Mouse (Mus musculus): Measurements from ENCODE around the gene Btbd9. TPM values are rescaled to one million over a fixed set of nuclear protein-coding genes. Genes with fewer than 3 reads are reported as not detected.

Btbd9 gene
- total and polyA plus RNA-seq, 3 experiments: 24.7 to 33.8 TPM; not detected in 1

Other genes with a start within 250 kb of the Btbd9 start
- gene Dnah8, start 47.9 kb upstream of the Btbd9 start, total RNA-seq (2012; rRNA removed): 12.3 and 15.4 TPM in 2 replicates
- 100 to 1,000 TPM in 1 of 2 experiments, 10 to 100 TPM in 1; 19.5 to 143 TPM for gene Dnah8, start 47.9 kb upstream of the Btbd9 start, polyA plus RNA-seq (2012; ENCODE audit: insufficient read depth in 1 of 2, insufficient read length in 2 of 2, low read depth in 1 of 2, low replicate concordance in 2 of 2, missing spikeins in 1 of 2)
- 258 and 260 TPM in 2 replicates for gene Glo1, start 50.4 kb upstream of the Btbd9 start, total RNA-seq (2012; rRNA removed)
- gene Glo1, start 50.4 kb upstream of the Btbd9 start, polyA plus RNA-seq (2012; ENCODE audit: insufficient read depth in 1 of 2, insufficient read length in 2 of 2, low read depth in 1 of 2, low replicate concordance in 2 of 2, missing spikeins in 1 of 2): 100 to 1,000 TPM in 1 of 2 experiments, 10 to 100 TPM in 1; 58.5 to 288 TPM

Data from MEL (cell line).